Mouse (Mus musculus) T-helper 2 cell (primary cell): ENCODE data around the gene Ccnq.

Source experiments
- in situ Hi-C: fragments of 300-600 bp; cut with MboI, MseI; formaldehyde crosslinking; loops from one replicate; pipeline ENCODE4 v1.15.1; 2025; ENCODE audit warnings: high pct_unique_total_duplicates

Ccnq gene

DNA sequence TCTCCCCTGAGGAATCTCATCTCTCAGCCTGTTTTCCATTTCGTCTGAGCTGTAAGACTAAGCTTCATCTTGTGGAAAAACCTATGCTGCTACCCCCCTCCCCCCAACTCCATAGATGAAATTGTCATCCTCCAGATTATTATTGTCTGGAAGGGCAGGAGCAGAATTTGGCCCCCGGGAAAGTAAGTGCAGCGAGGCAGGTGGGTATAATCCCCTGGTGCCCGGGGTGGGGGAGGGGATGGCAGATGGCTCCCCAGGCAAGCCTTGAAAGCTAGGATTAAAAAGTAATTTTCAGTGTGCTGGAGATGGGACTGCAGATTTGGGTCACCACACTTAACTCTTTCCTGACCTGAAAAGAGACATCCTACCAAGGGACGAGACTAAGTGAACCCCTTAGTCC lies 10.7 kb upstream of the Ccnq start:
- in situ Hi-C loops: loop anchor here (5.0 to 25.0 kb wide), 2 partner anchors 35 to 1125 kb away; no protein-coding TSS in a partner anchor

DNA sequence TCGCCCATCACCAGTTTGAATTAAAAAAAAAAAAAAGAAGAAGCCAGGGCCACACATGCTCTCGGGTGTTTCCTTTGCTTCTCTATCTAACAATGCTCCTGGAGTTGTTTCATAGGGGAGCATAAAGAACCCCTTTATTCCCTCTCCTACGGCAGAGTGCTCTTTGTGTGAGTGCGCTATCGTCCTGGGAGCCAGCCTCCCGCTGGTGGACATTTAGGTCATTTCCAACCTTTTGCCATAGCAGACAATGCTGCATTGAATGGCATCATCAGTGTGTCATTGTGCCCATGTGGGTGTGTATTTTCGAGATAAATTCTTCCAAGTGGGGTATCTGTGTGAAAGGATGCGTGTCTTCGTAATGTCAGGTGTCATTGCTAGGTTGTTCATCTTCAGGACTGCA lies 9.6 kb upstream of the Ccnq start:
- in situ Hi-C loops: loop anchor here (5.0 to 25.0 kb wide), 2 partner anchors 34 to 1126 kb away; no protein-coding TSS in a partner anchor

DNA sequence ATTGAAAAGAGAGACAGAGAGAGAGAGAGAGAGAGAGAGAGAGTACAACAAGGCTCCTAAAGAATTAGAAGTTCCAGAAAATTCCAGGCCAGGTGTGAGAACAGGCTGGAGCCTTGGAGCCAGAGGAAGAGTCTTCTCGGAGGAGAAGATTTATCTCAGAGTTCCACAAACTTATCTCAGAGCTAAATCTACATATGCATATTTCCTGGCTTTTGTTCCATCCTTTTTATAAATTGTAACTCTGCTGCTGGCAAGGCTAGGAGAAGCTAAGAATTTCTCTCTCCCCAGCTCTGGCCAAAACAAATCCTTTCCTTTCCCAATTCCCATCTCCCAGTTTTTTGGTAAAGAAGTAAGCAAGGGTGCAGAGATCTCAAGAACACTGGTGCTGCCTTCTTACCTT lies 3.8 kb upstream of the Ccnq start:
- in situ Hi-C loops: loop anchor here (10.0 to 25.0 kb wide), 2 partner anchors 60 to 1132 kb away; partner anchors contain the start of gene Nlk

DNA sequence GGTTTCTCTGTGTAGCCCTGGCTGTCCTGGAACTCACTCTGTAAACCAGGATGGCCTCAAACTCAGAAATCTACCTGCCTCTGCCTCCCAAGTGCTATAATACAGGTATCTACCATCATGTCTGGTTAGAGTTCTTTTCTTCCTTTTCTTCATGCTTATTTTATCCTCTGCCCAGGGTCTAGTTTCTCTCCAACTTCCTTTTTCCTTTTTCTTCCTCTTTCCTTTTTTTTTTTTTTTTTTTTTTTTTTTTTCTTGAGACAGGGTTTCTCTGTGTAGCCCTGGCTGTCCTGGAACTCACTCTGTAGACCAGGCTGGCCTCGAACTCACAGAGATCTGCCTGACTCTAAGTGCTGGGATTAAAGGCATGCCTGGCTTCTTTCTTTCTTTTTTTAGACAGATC lies 2.6 kb upstream of the Ccnq start:
- in situ Hi-C loops: loop anchor here (10.0 to 25.0 kb wide), 2 partner anchors 59 to 1133 kb away; partner anchors contain the start of gene Nlk

DNA sequence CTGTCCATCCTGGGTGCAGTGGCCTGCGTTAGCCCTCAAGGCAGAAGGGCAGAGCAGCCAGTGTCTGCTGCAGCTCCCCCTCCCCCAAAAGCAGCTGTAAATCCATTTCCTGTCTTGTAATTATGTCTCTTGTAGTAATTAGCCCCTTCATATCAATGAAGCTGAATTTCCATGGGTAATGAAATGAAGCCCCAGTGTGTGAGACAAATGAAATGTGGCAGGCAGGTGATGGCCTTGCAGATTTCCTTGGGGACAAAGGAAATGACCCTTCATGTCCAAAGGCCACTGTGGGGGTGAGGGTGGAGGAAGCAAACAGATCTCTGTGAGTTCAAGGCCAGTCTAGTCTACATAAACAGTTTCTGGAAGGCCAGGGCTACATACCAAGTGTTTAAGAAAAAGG lies 1.7 kb upstream of the Ccnq start:
- in situ Hi-C loops: loop anchor here (10.0 to 25.0 kb wide), 2 partner anchors 58 to 1134 kb away; partner anchors contain the start of gene Nlk

DNA sequence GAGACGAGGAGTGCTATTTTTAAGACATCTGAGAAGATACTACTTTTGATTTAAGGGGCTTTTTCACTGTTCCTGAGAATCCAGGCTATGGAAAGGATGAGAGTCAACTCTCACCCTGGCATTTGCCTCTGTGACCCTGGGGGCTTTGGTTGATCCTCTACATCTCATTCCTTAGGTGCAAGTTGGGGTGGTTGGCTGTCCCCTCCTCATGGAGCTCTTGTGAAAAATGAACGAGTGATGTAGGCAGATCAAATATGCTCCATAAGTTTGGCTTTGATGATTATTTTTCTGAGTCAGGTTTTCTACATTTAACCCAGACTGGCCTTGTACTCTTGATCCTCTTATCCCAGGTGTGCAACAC lies 294 bp upstream of the Ccnq start:
- in situ Hi-C loops: loop anchor here (10.0 to 25.0 kb wide), 2 partner anchors 57 to 1135 kb away; partner anchors contain the start of gene Nlk

DNA sequence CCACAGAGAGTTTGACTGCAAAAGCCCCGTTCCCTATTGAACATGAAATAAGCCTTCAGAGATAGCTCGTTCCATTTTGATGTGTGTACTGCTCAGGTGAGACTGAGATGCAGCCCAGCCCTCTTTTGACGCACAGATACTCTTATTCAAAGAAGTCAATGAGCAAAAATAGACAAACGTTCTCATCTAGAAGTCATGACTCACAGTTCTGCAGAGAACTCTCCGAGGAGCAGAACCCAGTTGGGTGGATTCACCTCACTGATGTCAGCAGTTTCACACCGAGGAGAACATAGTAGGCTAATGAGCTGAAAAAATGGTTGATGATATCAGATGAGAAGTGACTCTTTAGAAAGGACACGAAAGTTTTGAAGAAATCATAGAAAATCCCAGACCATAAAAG lies 5.3 kb downstream of the Ccnq start:
- in situ Hi-C loops: no loop called here

DNA sequence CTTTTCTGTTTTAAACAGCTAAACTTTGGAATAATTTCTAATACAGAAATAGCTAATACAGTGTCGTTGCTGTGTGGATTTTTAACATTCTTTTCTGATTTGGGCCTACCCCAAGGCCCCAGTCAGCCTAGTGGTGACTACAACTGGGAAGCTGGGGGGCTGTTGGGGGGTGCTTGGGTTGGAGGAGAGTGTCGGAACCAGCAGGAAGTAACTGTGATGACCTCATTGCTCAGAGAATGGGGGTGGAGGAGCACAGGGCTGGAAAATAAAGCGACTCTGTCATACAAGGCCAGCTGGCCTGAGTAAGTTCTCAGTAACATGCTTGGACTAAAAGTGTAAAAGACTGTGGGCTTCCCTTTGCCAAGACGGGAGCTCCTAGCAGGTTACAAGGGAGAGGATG lies 6.1 kb downstream of the Ccnq start:
- in situ Hi-C loops: no loop called here

DNA sequence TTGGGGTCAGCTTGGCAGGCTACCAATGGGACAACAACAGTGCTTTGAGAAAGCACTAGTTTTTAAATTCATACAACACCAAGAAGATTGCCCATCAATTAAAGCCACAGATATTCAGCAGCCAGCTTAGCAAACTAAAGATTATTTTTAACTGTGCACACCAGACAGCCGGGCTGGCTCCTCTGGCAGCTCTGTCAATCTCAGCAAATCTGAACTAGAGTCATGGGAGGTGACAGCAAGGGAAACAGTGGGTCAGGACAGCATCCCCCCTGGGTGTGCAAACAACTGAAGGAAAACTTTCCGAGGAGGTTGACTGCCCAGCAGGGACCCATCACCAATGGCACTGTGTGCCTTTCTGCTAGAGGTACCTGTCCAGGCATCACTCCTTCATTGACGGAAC lies 9.1 kb downstream of the Ccnq start:
- in situ Hi-C loops: no loop called here

DNA sequence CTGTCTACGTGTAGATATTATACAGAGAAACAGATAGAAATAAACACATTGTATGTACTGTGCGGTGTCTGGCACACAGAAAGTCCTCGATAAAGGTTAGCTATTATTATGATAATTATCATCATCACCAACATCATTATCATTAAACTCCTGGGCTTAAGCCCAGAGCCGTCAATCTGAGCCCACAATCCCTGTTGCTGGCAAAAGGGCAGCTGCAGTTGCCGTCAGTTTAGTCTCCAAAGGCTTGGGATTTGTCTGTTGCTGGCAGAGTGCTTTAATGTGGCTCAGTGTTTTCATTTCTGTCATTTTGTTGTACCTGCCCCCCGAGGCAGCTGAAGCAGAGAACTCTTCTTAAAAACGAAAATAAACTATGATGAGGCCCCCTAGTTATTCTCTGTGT lies 9.6 kb downstream of the Ccnq start:
- in situ Hi-C loops: no loop called here

DNA sequence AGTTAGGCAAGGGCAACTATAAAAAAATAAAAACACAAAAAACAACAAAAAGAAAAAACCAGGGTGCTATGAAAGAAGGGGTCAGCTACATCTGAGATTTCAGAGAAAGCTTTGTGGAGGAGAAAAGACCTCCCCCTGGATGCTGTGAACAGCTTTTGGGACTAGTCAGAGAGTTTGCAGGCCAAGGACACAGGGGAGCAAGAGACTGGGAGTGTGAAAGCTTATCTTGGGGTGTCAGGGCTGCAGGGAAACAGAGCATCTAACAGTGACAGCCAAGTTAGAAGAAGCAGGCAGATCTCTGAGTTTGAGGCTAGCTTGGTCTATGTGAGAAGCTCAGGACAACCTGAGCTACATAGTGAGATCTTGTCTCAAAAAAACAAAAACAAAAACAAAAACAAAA lies 12.2 kb downstream of the Ccnq start:
- in situ Hi-C loops: loop anchor here (5.0 to 10.0 kb wide), 3 partner anchors 73 to 365 kb away; no protein-coding TSS in a partner anchor

DNA sequence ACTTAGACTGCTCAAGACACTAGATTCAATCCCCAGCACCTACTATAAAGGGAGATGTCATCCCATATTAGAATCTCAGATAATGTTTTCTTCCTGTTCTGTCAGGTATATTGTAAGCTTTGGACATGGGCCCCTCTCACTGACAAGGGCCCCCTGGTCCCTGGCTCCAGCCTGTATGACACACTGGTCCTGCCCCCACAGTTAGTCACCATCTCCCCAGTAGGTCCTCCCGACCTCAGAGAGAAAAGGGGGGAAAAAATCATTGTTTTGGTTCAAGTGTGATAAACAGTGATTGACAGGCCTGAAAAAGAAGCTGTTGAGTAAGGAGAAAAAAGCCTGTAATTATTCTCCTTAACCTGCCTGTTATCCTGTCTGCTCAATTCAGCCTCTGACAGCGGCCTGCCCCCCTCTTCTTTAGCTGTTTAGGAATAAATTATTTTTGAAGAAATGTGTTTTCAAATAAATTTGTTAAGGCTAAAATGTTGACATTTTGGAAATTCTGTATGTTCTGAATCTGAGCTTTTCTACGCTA lies 14.6 kb downstream of the Ccnq start:
- in situ Hi-C loops: loop anchor here (5.0 to 10.0 kb wide), 3 partner anchors 75 to 368 kb away; no protein-coding TSS in a partner anchor

DNA sequence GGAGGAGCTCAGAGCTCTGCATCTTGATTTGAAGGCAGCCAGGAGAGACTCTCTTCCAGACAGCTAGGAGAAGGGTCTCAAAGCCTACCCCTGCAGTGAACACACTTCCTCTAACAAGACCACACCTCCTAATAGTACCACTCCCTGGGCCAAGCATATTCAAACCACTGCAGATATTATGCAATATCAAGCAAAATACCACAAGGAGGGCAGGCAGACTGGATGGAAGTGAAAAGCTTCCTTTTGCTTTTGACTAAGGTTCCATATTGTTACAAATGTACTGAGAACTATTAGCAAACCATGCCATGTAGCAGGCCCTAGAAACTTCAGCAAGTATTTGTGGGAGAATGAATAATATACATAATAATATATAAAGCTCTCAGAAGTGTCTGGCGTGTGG lies 16.4 kb downstream of the Ccnq start:
- in situ Hi-C loops: loop anchor here (5.0 to 10.0 kb wide), 3 partner anchors 77 to 370 kb away; no protein-coding TSS in a partner anchor

DNA sequence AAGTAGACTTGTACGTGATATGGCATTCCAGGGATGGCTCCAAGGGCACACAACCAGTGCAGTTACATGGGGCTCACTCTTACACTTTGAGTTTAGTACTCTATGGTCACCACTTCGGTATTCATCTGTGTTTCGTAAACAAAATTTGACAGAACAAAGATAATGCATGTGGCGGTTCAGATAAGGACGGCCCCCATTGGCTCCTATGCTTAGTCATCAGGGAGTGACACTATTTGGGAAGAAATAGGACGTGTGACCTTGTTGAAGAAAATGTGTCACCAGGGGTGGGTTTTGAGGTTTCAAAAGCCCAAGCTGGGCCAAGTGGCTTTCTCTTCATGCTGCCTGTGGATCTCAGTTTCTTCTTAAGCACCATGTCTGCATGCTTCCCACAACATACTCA lies 18.9 kb downstream of the Ccnq start:
- in situ Hi-C loops: loop anchor here (10.0 kb wide), 2 partner anchors 128 to 372 kb away; no protein-coding TSS in a partner anchor

DNA sequence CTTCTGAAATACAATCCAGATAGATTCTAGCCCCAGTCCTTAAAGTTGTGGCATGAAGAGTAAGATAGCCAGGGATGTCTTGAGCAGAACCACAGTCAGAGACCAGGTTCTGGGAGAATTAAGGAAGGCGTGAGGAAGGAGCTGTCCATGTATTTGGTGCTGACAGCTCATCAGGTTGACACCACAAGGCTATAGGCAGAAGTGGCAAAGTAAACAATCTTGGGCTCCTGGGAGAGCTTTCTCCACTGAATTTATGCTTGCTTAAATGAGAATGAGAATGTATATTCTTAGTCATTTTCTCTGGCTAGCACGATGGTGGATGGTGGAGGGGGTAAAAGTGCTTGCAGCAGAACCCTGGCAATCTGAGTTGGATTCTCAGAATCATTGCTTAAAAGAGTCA lies 20.6 kb downstream of the Ccnq start:
- in situ Hi-C loops: loop anchor here (10.0 kb wide), 2 partner anchors 126 to 374 kb away; no protein-coding TSS in a partner anchor

DNA sequence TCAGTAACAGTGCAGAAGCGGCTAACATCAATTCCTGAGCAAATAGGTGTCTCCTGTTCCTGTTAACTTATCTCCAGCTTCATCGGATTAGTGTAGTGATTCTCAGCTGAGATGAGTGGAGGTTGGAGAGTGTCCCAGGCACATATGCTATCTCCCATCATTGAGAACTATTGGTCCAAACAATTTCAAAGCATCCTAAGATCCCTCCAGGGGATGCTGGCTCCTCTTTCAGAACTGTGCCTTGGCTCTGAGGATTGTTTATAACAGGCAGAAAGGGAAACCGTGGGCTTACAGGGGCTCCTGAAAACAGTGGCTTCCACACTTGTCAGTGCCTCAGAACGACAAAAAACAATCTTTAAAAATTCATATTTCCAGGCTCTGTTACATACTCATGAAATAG lies 23.5 kb downstream of the Ccnq start:
- in situ Hi-C loops: loop anchor here (5.0 kb wide), 1 partner anchor 34 kb away; no protein-coding TSS in a partner anchor

DNA sequence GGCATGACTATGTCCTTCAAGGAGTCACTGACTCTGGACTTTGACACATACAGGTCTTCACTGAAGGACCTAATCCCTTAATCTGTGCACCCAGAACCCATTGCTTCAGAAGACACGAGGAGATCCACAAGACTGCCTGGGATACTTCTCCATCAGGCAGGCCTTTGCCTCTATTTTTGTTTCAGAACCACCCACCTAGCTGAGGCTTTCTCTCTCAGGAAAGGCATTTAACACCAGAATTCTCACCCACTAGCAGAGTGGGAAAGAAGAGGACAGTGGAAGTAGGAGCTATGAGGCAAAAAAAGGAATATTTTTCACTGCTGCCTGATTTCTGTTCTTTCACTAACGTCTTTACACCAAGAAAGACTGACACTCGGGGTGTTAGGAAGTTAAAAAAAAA lies 25.2 kb downstream of the Ccnq start:
- in situ Hi-C loops: loop anchor here (5.0 kb wide), 1 partner anchor 36 kb away; no protein-coding TSS in a partner anchor

DNA sequence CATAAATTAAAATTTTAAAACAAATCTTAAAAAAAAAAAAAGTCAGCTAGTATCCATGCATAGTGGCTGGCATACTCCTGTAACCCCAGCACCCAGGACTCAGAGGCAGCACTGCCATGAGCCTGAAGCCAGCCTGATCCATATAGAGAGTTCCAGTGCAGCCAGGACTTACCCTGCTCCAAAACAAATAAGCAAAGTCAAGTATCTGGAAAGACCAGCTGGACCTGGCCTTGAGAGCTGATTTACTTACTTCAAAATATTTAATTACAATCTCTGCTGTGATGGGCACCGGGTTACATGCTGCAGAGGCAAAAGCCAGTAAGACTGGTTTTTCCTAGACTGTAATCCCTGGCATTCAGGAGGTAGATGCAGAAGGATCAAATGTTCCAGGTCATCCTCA lies 26.7 kb downstream of the Ccnq start:
- in situ Hi-C loops: loop anchor here (5.0 kb wide), 1 partner anchor 38 kb away; no protein-coding TSS in a partner anchor

DNA sequence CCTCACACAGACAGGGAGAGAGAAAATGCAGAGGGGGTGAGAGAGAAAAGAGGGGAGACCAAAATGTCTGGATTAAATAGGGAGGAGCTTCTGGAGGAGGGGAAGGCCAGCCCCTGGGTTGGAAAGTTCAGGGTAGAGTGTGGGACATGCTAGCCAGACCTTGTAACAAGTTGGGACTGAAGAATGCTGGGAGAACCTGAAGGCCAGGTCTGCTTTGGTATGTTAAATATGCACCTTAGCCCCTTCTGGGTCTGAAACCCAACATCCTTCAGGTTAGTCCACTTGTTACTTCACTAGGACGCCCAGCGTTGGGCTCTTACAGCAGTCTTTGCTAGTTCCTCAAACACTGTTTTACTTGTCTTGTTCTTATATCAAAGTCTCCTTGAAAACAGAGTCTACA lies 30.1 kb downstream of the Ccnq start:
- in situ Hi-C loops: no loop called here

DNA sequence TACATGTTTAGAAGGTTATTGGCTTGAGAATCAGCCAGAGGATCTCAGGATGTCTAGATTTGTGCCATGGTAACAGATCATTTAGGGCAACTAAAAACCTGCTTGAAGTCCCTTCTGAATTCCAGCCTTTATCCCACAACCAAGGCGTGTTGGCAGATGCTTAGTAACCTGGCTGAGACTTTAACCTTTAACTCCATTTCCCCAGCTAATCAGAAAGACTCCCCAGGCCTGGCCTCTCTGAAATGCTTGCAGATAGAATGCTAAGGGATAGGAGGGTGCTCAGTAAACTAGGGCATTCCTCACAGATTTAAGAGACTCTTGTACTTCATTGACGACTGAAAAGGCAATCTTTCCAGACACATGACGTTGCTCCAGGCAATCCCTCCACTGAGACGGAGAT lies 33.9 kb downstream of the Ccnq start:
- in situ Hi-C loops: no loop called here

DNA sequence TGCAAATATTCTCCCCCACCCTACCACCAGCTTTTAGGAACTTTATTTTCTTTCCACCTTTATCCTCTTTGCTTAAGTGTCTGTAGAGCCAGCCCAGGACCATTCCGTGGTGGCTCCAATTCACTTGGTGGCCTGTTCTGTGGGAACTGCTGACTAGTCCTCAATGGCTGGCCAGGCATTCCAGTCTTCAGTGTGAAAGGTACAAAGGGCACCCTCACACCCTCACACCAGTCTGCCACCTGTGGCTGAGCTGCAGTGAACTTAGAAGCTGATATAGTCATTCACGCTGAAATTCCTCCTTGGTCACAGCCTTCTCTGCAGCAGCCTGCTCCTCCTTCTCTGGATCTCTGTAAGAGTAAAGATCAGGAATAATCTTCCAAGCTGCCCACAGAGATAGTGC lies 42.9 kb downstream of the Ccnq start:
- in situ Hi-C loops: no loop called here

DNA sequence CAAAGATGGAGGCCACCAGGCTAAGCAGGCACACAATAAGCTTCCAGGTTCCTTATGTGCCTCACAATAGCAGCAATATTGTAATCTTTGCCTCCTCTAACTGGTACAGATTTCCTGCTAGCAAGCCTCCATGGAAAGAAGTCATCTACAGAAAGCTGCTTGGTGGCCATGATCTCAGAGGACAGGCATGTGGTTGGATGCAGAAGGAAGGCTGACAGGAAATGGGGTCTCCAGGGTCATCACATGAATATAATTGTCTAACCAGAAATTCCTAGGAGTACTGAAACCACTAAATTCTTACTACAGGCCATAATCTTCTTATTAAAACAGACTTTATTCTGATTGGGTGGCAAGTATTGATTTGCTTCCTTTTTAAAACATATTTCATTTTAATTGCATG lies 45.5 kb downstream of the Ccnq start:
- in situ Hi-C loops: no loop called here

DNA sequence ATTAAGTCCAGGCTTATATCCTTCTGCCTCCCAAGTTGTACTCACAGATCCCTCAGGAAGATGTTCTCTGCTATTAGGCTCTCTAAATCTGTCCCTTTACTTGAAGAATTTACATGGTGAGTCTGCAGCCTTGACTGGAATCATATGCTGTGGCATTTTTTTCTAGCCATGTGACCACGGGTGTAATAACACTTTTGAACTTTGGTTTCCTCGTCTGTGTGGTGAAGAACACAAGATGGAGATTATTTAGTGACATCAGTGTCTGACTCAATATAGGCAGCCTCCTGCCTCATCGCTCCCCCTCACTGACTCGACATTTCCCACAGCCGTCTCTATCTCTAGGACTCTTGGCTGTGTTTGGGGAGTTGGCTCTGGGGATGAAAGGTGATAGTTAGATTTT lies 48.4 kb downstream of the Ccnq start:
- in situ Hi-C loops: no loop called here
